Mouse (Mus musculus) midbrain, embryonic 15.5 days (tissue): ENCODE measurements around the gene Acr. TPM values are rescaled to one million over a fixed set of nuclear protein-coding genes. Genes with fewer than 3 reads are reported as not detected.

Experiments used
- ATAC-seq: fragments of 200-750 bp; cut with Nextera tagmentation; replicated peaks from 2 replicates; pipeline ENCODE4 v1.8.0; 2017; ENCODE audit warnings: moderate TSS enrichment
- H3K27ac ChIP-seq: fragments of 300-500 bp; sonication (generic); 2 replicates; pipeline ENCODE4 v1.5.1; 2015; ENCODE audit warnings: mild to moderate bottlenecking, inconsistent platforms
- H3K27me3 ChIP-seq: fragments of 300-500 bp; sonication (generic); replicated peaks from 2 replicates; pipeline ENCODE4 v1.6.1; 2015; ENCODE audit warnings: inconsistent platforms
- H3K36me3 ChIP-seq: fragments of 300-500 bp; sonication (generic); replicated peaks from 2 replicates; pipeline ENCODE4 v1.6.1; 2015; ENCODE audit warnings: inconsistent platforms
- H3K4me1 ChIP-seq: fragments of 300-500 bp; sonication (generic); 2 replicates; pipeline ENCODE4 v1.6.1; 2015; ENCODE audit warnings: inconsistent platforms
- H3K4me2 ChIP-seq: fragments of 300-500 bp; sonication (generic); 2 replicates; pipeline ENCODE4 v1.6.1; 2015; ENCODE audit warnings: inconsistent platforms, mild to moderate bottlenecking, moderate library complexity
- H3K4me3 ChIP-seq: fragments of 300-500 bp; sonication (generic); 2 replicates; pipeline ENCODE4 v1.5.1; 2015; ENCODE audit warnings: mild to moderate bottlenecking, inconsistent platforms
- H3K9ac ChIP-seq: fragments of 300-500 bp; sonication (generic); 2 replicates; pipeline ENCODE4 v1.6.1; 2015; ENCODE audit warnings: mild to moderate bottlenecking, inconsistent platforms
- H3K9me3 ChIP-seq: fragments of 300-500 bp; sonication (generic); 2 replicates; pipeline ENCODE4 v1.6.1; 2016; ENCODE audit warnings: inconsistent platforms
- WGBS: fragments of 180-500 bp; shearing (Covaris S2); methylation state at CpG from one replicate; pipeline ENCODE4 v1.1.7; 2015; ENCODE audit warnings: mixed read lengths; 5-methylcytosine and 5-hydroxymethylcytosine counted together
- polyA plus RNA-seq: library from polyadenylated mRNA; unstranded; fragments of >200 nt; fragmentation: Nextera tagmentation; extraction: Ambion mirVana; gene quantifications from 2 replicates; pipeline ENCODE4 v1.2.1, GENCODE M21; 2015

Acr gene
- polyA plus RNA-seq, 1 experiment from 2014 or later = 3.2 TPM

- Histone ChIP-seq H3K4me2 (no peak overlapping the region), H3K9me3 (no peaks in the 10 kb centered on the region), H3K27me3 (peaks cover 4% of the 10 kb centered on the region), H3K4me1 (peaks cover 40% of the 10 kb centered on the region), H3K27ac (no peak overlapping the region), H3K36me3 (0 out of 2 replicates have a peak, but pooled peaks cover 6% of the 10 kb centered on the region), H3K4me3 (no peak overlapping the region), H3K9ac (no peak overlapping the region)
- ATAC-seq = no peak
- 91% methylated on average over 10 of the region's 10 CpGs for WGBS
Observed at GRCm38 (mm10) chr15:89528923-89529322, 39.2 kb upstream of the Acr start.

GRCm38 (mm10) chr15:89530336-89530735, 37.8 kb upstream of the Acr start:
- no peak for ATAC-seq
- Histone ChIP-seq H3K4me1 (peaks cover 39% of the 10 kb centered on the region), H3K9me3 (no peaks in the 10 kb centered on the region), H3K4me2 (no peak overlapping the region), H3K9ac (no peak overlapping the region), H3K27me3 (peaks cover 3% of the 10 kb centered on the region; the same call in 1 of the 2 replicates), H3K27ac (peak overlapping the region; percentile 42; the same call in 1 of the 2 replicates), H3K36me3 (0 out of 2 replicates have a peak, but pooled peaks cover 5% of the 10 kb centered on the region), H3K4me3 (no peak overlapping the region)
- WGBS = 6% methylated on average over 4 of the region's 4 CpGs

GRCm38 (mm10) chr15:89531399-89531798, 36.7 kb upstream of the Acr start:
- H3K4me2 ChIP-seq = no peak overlapping the region
- peaks cover 43% of the 10 kb centered on the region for H3K4me1 ChIP-seq
- H3K36me3 ChIP-seq = no peaks in the 10 kb centered on the region
- H3K4me3 ChIP-seq = no peak overlapping the region
- H3K9me3 ChIP-seq = no peaks in the 10 kb centered on the region
- no peak overlapping the region for H3K9ac ChIP-seq
- H3K27ac ChIP-seq = no peak overlapping the region
- ATAC-seq = no peak
- no peaks in the 10 kb centered on the region for H3K27me3 ChIP-seq
- 93% methylated on average over 5 of the region's 5 CpGs for WGBS

- peak; percentile 85 for ATAC-seq
- H3K9me3 ChIP-seq = no peaks in the 10 kb centered on the region
- H3K9ac ChIP-seq = peak overlapping the region; percentile 54
- 20% methylated on average over 29 of the region's 29 CpGs for WGBS
- H3K27me3 ChIP-seq = no peaks in the 10 kb centered on the region
- H3K4me1 ChIP-seq = peaks cover 43% of the 10 kb centered on the region
- H3K27ac ChIP-seq = peak overlapping the region; percentile 89
- H3K4me2 ChIP-seq = peak overlapping the region; percentile 82
- H3K36me3 ChIP-seq = no peaks in the 10 kb centered on the region
- peak overlapping the region; percentile 47 for H3K4me3 ChIP-seq
Observed at GRCm38 (mm10) chr15:89532026-89532923, 35.9 kb upstream of the Acr start.

GRCm38 (mm10) chr15:89532924-89533842, 34.9 kb upstream of the Acr start:
- ATAC-seq = peak; percentile 53
- Histone ChIP-seq H3K9me3 (no peaks in the 10 kb centered on the region), H3K36me3 (no peaks in the 10 kb centered on the region), H3K4me2 (peak overlapping the region; percentile 82), H3K4me1 (peaks cover 43% of the 10 kb centered on the region), H3K9ac (peak overlapping the region; percentile 54), H3K27ac (peak overlapping the region; percentile 89), H3K4me3 (peak overlapping the region; percentile 47), H3K27me3 (no peaks in the 10 kb centered on the region)
- WGBS = 54% methylated on average over 23 of the region's 23 CpGs

- H3K27ac ChIP-seq = peak overlapping the region; percentile 89
- no peak for ATAC-seq
- WGBS = 84% methylated on average over 10 of the region's 10 CpGs
- H3K4me3 ChIP-seq = peak overlapping the region; percentile 47
- peak overlapping the region; percentile 54; the same call in 1 of the 2 replicates for H3K9ac ChIP-seq
- peaks cover 43% of the 10 kb centered on the region for H3K4me1 ChIP-seq
- no peaks in the 10 kb centered on the region for H3K27me3 ChIP-seq
- no peaks in the 10 kb centered on the region for H3K36me3 ChIP-seq
- H3K9me3 ChIP-seq = no peaks in the 10 kb centered on the region
- H3K4me2 ChIP-seq = peak overlapping the region; percentile 82
Observed at GRCm38 (mm10) chr15:89533843-89534207, 34.3 kb upstream of the Acr start.

- 0 out of 2 replicates have a peak, but pooled peaks cover 5% of the 10 kb centered on the region for H3K36me3 ChIP-seq
- H3K9me3 ChIP-seq = no peaks in the 10 kb centered on the region
- H3K27me3 ChIP-seq = no peaks in the 10 kb centered on the region
- WGBS = 82% methylated on average over 7 of the region's 7 CpGs
- no peak overlapping the region for H3K27ac ChIP-seq
- no peak overlapping the region for H3K4me2 ChIP-seq
- H3K4me3 ChIP-seq = no peak overlapping the region
- H3K9ac ChIP-seq = no peak overlapping the region
- no peak for ATAC-seq
- peaks cover 16% of the 10 kb centered on the region; the same call in 1 of the 2 replicates for H3K4me1 ChIP-seq
Observed at GRCm38 (mm10) chr15:89544171-89544570, 24.0 kb upstream of the Acr start.

- Histone ChIP-seq H3K36me3 (peaks cover 11% of the 10 kb centered on the region; the same call in 1 of the 2 replicates), H3K4me2 (peak overlapping the region; percentile 39; the same call in 1 of the 2 replicates), H3K9me3 (no peaks in the 10 kb centered on the region)
Observed at GRCm38 (mm10) chr15:89547321-89547720, 20.8 kb upstream of the Acr start.

GRCm38 (mm10) chr15:89547824-89548601, 20.1 kb upstream of the Acr start:
- H3K4me1 ChIP-seq = peaks cover 17% of the 10 kb centered on the region; the same call in 1 of the 2 replicates
- peaks cover 11% of the 10 kb centered on the region; the same call in 1 of the 2 replicates for H3K36me3 ChIP-seq
- no peak overlapping the region for H3K27ac ChIP-seq
- H3K9me3 ChIP-seq = no peaks in the 10 kb centered on the region
- ATAC-seq = peak; percentile 57
- no peaks in the 10 kb centered on the region for H3K27me3 ChIP-seq
- no peak overlapping the region; the same call in 1 of the 2 replicates for H3K9ac ChIP-seq
- H3K4me2 ChIP-seq = peak overlapping the region; percentile 39
- H3K4me3 ChIP-seq = peak overlapping the region; percentile 17
- 14% methylated on average over 54 of the region's 58 CpGs for WGBS

More at GRCm38 (mm10) chr15:89547321-89547720, 20.8 kb upstream of the Acr start:
- ATAC-seq = no peak
- no peaks in the 10 kb centered on the region for H3K27me3 ChIP-seq
- H3K4me1 ChIP-seq = peaks cover 17% of the 10 kb centered on the region; the same call in 1 of the 2 replicates
- no peak overlapping the region for H3K27ac ChIP-seq
- H3K4me3 ChIP-seq = no peak overlapping the region
- H3K9ac ChIP-seq = no peak overlapping the region
- 43% methylated on average over 8 of the region's 8 CpGs for WGBS

GRCm38 (mm10) chr15:89548837-89549236, 19.3 kb upstream of the Acr start:
- Histone ChIP-seq H3K9ac (no peak overlapping the region), H3K4me2 (peak overlapping the region; percentile 39; the same call in 1 of the 2 replicates), H3K4me1 (peaks cover 17% of the 10 kb centered on the region; the same call in 1 of the 2 replicates), H3K27ac (no peak overlapping the region), H3K4me3 (no peak overlapping the region), H3K36me3 (peaks cover 11% of the 10 kb centered on the region; the same call in 1 of the 2 replicates), H3K27me3 (no peaks in the 10 kb centered on the region), H3K9me3 (no peaks in the 10 kb centered on the region)
- 27% methylated on average over 11 of the region's 11 CpGs for WGBS
- peak; percentile 66 for ATAC-seq

GRCm38 (mm10) chr15:89550506-89550905, 17.6 kb upstream of the Acr start:
- Histone ChIP-seq H3K27me3 (no peaks in the 10 kb centered on the region), H3K36me3 (peaks cover 11% of the 10 kb centered on the region; the same call in 1 of the 2 replicates), H3K9me3 (no peaks in the 10 kb centered on the region), H3K4me1 (peaks cover 17% of the 10 kb centered on the region; the same call in 1 of the 2 replicates), H3K27ac (no peak overlapping the region), H3K4me2 (no peak overlapping the region), H3K9ac (no peak overlapping the region), H3K4me3 (no peak overlapping the region)
- no peak for ATAC-seq
- WGBS = 94% methylated on average over 8 of the region's 8 CpGs
